Mouse (Mus musculus) bone marrow, adult 2 months (tissue): ENCODE data around the gene Tnik.

Experiments
- CTCF ChIP-seq: fragments of 200-500 bp; IDR thresholded peaks from 2 replicates; pipeline ENCODE4 v1.5.1; 2011; ENCODE audit warnings: low read length, control low read depth; ENCODE audit not compliant: control insufficient read depth, insufficient read depth
- POLR2A ChIP-seq: fragments of 200-500 bp; IDR thresholded peaks from 2 replicates; pipeline ENCODE4 v1.6.1; 2011; ENCODE audit warnings: low read depth, mild to moderate bottlenecking, control low read depth, low read length, borderline replicate concordance; ENCODE audit not compliant: control insufficient read depth

GRCm38 (mm10) chr3:28502697-28503096, 239.7 kb downstream of the Tnik start:
- TF ChIP-seq POLR2A = no peak
- TF ChIP-seq CTCF = no peak
